ENCODE assay signal across 19 mouse cellular contexts in the genomic region with DNA sequence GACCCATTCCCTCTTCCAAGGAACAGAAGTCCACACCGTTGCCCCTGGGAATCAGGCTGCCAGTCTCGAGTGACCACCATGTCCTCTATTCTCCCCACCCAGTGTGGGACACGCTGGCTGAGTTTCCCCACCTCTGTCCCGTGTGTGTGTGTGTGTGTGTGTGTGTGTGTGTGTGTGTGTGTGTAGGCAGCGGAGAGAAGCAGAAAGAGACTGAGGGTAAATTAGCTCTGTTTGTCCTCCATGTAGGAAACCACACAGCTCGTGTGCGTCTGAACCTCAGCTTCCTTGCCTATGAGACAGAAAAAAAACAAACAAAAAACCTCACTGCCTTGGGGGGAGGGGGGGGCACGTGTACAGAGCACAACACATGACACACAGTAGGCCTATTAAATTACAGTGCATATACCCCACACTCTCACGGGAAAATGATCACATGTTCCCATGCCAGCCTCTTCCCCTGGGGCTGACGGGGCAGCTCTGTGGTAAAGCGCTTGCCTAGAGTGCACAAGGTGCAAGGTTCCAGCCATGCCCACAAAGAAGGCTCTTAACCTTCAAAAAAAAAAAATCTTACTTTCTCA. TPM values are rescaled to one million over a fixed set of nuclear protein-coding genes. Genes with fewer than 3 reads are reported as not detected.
DNase-seq lines count a peak whose midpoint lies in the region; ATAC-seq and TF ChIP-seq lines count a peak whose summit lies in the region.
"Had no signal": no experiment of that assay in that cellular context is flagged by ENCODE, and none has a peak within 500 bp of the region (broad histone marks: within the 10 kb centered on the region; RNA-seq: fewer than 3 reads in every experiment).

No protein-coding gene starts in this region.

- H3K36me3 ChIP-seq in heart, embryonic 12.5 days: no peaks in the 10 kb centered on the region
- no peaks in the 10 kb centered on the region for H3K36me3 ChIP-seq in midbrain, postnatal 0 days (ENCODE audit: insufficient read depth, low read length)
- H3K36me3 ChIP-seq: embryonic facial prominence, embryonic 12.5 days; limb, embryonic 13.5 days; liver, embryonic 15.5 days had no signal

- WGBS in heart, embryonic 12.5 days: 82% methylated on average over 11 of the region's 11 CpGs
- WGBS in midbrain, postnatal 0 days: 81% methylated on average over 11 of the region's 11 CpGs

- TF ChIP-seq CTCF in midbrain, postnatal 0 days (IDR thresholded peaks at IDR 0.05): no peak
- no peak for TF ChIP-seq CTCF in left cerebral cortex, adult 2 months (IDR thresholded peaks at IDR 0.05)

- peak; percentile 22; the same call in 1 of the 2 replicates for ATAC-seq in megakaryocyte, adult 5-6 weeks (ENCODE audit: poor library complexity, severe bottlenecking)
- ATAC-seq in heart, embryonic 12.5 days (ENCODE audit: insufficient number of reproducible peaks, low FRiP score): no peak
- ATAC-seq in midbrain, postnatal 0 days (ENCODE audit: low FRiP score): no peak
- ATAC-seq: hindbrain, postnatal 0 days had no signal

- no peaks in the 10 kb centered on the region for H3K27me3 ChIP-seq in heart, embryonic 12.5 days (replicated peaks)
- no peaks in the 10 kb centered on the region for H3K27me3 ChIP-seq in midbrain, postnatal 0 days (ENCODE audit: insufficient read depth, low read length)
- H3K27me3 ChIP-seq: embryonic facial prominence, embryonic 12.5 days; limb, embryonic 13.5 days; liver, embryonic 15.5 days had no signal

- H3K9me3 ChIP-seq in heart, embryonic 12.5 days (replicated peaks): no peaks in the 10 kb centered on the region
- no peaks in the 10 kb centered on the region for H3K9me3 ChIP-seq in midbrain, postnatal 0 days (ENCODE audit: low read length)
- H3K9me3 ChIP-seq: embryonic facial prominence, embryonic 12.5 days; heart, embryonic 10.5 days; limb, embryonic 13.5 days; liver, embryonic 15.5 days had no signal

- no peak overlapping the region for H3K4me2 ChIP-seq in heart, embryonic 12.5 days
- H3K4me2 ChIP-seq in midbrain, postnatal 0 days (ENCODE audit: low read depth, low read length, poor library complexity, severe bottlenecking): no peak overlapping the region
- H3K4me2 ChIP-seq: embryonic facial prominence, embryonic 12.5 days; limb, embryonic 13.5 days; liver, embryonic 15.5 days; midbrain, embryonic 11.5 days had no signal

- intact Hi-C loops in left cerebral cortex, adult 2 months (cut with DNase I): loop anchor here (5.0 kb wide), 2 partner anchors 48 to 68 kb away; partner anchors contain the start of gene Rras2

- no peak overlapping the region for H3K27ac ChIP-seq in heart, embryonic 12.5 days (ENCODE audit: poor library complexity, severe bottlenecking)
- H3K27ac ChIP-seq in midbrain, postnatal 0 days (ENCODE audit: low read depth, low read length): no peak overlapping the region
- no peak overlapping the region for H3K27ac ChIP-seq in left cerebral cortex, adult 2 months
- H3K27ac ChIP-seq: embryonic facial prominence, embryonic 12.5 days; heart, embryonic 10.5 days; hindbrain, postnatal 0 days; limb, embryonic 13.5 days; liver, embryonic 15.5 days had no signal

- no peak overlapping the region for H3K4me3 ChIP-seq in heart, embryonic 12.5 days
- H3K4me3 ChIP-seq in midbrain, postnatal 0 days (ENCODE audit: low read depth, low read length): no peak overlapping the region
- no peak overlapping the region for H3K4me3 ChIP-seq in left cerebral cortex, adult 2 months
- H3K4me3 ChIP-seq: embryonic facial prominence, embryonic 12.5 days; heart, embryonic 10.5 days; limb, embryonic 13.5 days; liver, embryonic 15.5 days; myocyte had no signal

- peak; percentile 54 for DNase-seq in adrenal gland, postnatal 14 days
- no peak for DNase-seq in adrenal gland, adult (ENCODE audit: inconsistent age in 2 of 2, low spot score in 1 of 2)
- peak; percentile 83 to 87 for DNase-seq in CD8-positive naive resting alpha-beta T cell, adult 2 months (ENCODE audit: low read depth in 2 of 2, low spot score in 2 of 2)
- peak; percentile 36 for DNase-seq in thymus, postnatal 14 days
- no peak for DNase-seq in midbrain, postnatal 0 days (ENCODE audit: low spot score)
- no peak for DNase-seq in left cerebral cortex, adult 2 months (ENCODE audit: extremely low spot score in 1 of 2, low spot score in 2 of 2)
- DNase-seq: gastrocnemius, postnatal 14 days; heart, postnatal 36 days; lung, postnatal 14 days; right cerebral cortex, postnatal 25 days had no signal

- no peak overlapping the region for H3K9ac ChIP-seq in heart, embryonic 12.5 days
- no peak overlapping the region for H3K9ac ChIP-seq in midbrain, postnatal 0 days (replicated peaks; ENCODE audit: low read length, poor library complexity, severe bottlenecking)
- H3K9ac ChIP-seq: embryonic facial prominence, embryonic 12.5 days; limb, embryonic 13.5 days; liver, embryonic 15.5 days had no signal

- H3K4me1 ChIP-seq in heart, embryonic 12.5 days (replicated peaks): peaks cover 60% of the 10 kb centered on the region
- H3K4me1 ChIP-seq in midbrain, postnatal 0 days (ENCODE audit: insufficient read depth, low read length): peaks cover 6% of the 10 kb centered on the region; the same call in 1 of the 2 replicates

RNA-seq across cellular contexts. Expression of gene Rras2, which starts 48.5 kb away (rescaled TPM):
- 36.1 and 44.4 TPM in 2 replicates for total RNA-seq in adrenal gland, postnatal 14 days (2021)
- 3.3 and 4.1 TPM in 2 replicates for total RNA-seq in megakaryocyte, adult 5-6 weeks (2015)
- 2.7 and 4.8 TPM in 2 replicates for total RNA-seq in megakaryocyte, adult 5-6 weeks (2017)
- 61.6 and 65.6 TPM in 2 replicates for polyA plus RNA-seq in heart, embryonic 12.5 days (2016; fragmentation: Nextera tagmentation; extraction: Ambion mirVana)
- total RNA-seq in midbrain, postnatal 0 days (2014; rRNA removed): 41.3 and 58.7 TPM in 2 replicates
- 21.4 and 22.5 TPM in 2 replicates for polyA plus RNA-seq in midbrain, postnatal 0 days (2015; fragmentation: Nextera tagmentation; extraction: Ambion mirVana)
- 10 to 100 TPM; 16.4 to 20.8 TPM for total RNA-seq in left cerebral cortex, adult 2 months (2021)

Comparison
In these comparisons a context has a peak if more than half of its experiments do, and no peak if none do; other contexts are left out.
1. DNase-seq: peak in adrenal gland, postnatal 14 days (single experiment), CD8-positive naive resting alpha-beta T cell, adult 2 months (2 of 2) and thymus, postnatal 14 days (single experiment); none in adrenal gland, adult (0 of 2), midbrain, postnatal 0 days (single experiment) and left cerebral cortex, adult 2 months (0 of 2).